Mouse (Mus musculus) E14TG2a.4 (cell line): ENCODE results near the gene Iltifb.

Experiments
- CTCF ChIP-seq: conservative IDR thresholded peaks from 2 replicates; pipeline ENCODE4 v1.5.1; 2014; ENCODE audit warnings: low read length
- POU5F1 ChIP-seq: IDR thresholded peaks from 2 replicates; pipeline ENCODE4 v1.6.1; 2014; ENCODE audit warnings: low read length, borderline replicate concordance

DNA sequence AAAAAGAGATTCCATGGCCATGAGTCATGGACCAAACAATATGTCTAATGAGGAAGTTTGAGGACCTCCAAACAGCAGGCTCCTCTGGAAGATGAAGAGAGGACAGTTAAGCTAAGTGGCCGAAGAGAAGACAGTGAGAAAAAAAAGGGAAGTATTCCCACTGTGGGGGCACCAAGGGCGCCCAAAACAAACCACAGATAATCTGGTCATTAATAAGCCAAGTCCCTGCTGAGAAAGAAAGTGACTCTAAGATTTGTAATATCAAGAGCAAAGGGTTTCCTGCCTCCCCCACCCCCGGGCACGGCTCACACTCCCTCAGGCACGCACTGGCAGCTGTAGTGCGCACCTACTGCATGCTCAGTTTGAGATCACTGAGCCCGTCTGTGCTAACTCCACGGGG, 24.2 kb upstream of the Iltifb start:
- no peak for TF ChIP-seq CTCF
- TF ChIP-seq POU5F1, result no peak
